In the genomic region with DNA sequence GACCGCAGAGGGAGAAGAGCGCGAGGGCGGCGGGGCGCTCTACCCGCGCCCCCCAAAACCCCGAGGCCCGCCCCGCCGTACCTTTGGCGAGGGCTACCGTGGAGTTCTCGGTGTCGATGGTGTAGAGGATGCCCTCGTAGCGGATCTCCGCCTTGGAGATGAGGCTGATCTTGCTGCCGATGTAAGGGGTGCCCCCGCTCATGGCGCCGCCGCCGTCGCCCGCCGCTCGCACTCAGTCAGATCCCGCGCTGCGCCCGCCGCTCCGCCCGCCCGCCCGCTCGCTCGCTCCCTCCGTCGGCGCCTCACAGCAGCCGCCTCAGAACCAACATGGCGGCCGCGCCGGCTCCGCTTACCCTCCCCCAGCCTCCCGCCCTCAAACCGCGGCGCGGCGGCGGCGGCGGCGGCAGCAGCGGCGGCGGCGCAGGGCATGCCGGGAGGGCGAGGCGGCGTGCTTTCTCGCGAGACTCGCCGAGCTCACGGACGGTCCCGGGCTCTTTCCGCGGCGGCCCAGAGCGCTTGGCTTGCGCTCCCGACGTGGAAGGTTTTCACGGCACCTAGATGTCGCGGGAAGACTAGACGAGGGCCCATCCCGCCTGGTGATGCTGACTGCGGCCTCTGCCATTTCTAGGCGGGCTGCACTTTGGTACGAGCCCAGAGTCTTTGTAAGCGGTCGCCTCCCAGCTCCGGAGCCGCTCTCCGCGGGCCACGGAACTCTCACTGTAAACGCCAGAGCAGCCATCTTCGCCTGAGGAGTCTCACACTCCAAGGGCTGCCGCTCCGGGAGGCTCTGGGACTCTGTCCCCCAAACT, we compare ENCODE assay signal across 8 mouse cellular contexts. TPM values are rescaled to one million over a fixed set of nuclear protein-coding genes. Genes with fewer than 3 reads are reported as not detected.
DNase-seq lines count a peak whose midpoint lies in the region; ATAC-seq and TF ChIP-seq lines count a peak whose summit lies in the region.

No protein-coding gene starts in this region.

- peak; percentile 71 for ATAC-seq in CD4-positive, CD25-positive, alpha-beta regulatory T cell, adult 4 months
- peak; percentile 92 for ATAC-seq in heart, embryonic 14.5 days (ENCODE audit: insufficient number of reproducible peaks, insufficient read depth, low FRiP score, low read depth)
- peak; percentile 91 for ATAC-seq in liver, embryonic 11.5 days (replicated peaks; ENCODE audit: low FRiP score)

- 0 out of 2 replicates have a peak, but pooled peaks cover 11% of the 10 kb centered on the region for H3K36me3 ChIP-seq in heart, embryonic 14.5 days (ENCODE audit: control insufficient read depth, insufficient read depth, low read length)
- H3K36me3 ChIP-seq in liver, embryonic 11.5 days (ENCODE audit: control insufficient read depth, insufficient read depth, low read length): no peaks in the 10 kb centered on the region
- no peaks in the 10 kb centered on the region for H3K36me3 ChIP-seq in myocyte (ENCODE audit: control insufficient read depth, insufficient read depth)

- H3K9ac ChIP-seq in heart, embryonic 14.5 days (ENCODE audit: low read length): peak overlapping the region; percentile 100
- peak overlapping the region; percentile 82 for H3K9ac ChIP-seq in liver, embryonic 11.5 days (ENCODE audit: low read depth, low read length)

- H3K27ac ChIP-seq in heart, embryonic 14.5 days (replicated peaks in 1 of 2; ENCODE audit: control insufficient read depth in 1 of 2, insufficient read depth in 1 of 2, low read depth in 2 of 2, low read length in 2 of 2): peak overlapping the region; percentile 95 to 98
- H3K27ac ChIP-seq in liver, embryonic 11.5 days (ENCODE audit: low read depth, low read length): peak overlapping the region; percentile 96

- no peaks in the 10 kb centered on the region for H3K27me3 ChIP-seq in heart, embryonic 14.5 days (ENCODE audit: control insufficient read depth, insufficient read depth, low read length)
- H3K27me3 ChIP-seq in liver, embryonic 11.5 days (replicated peaks; ENCODE audit: control insufficient read depth, insufficient read depth, low read length): no peaks in the 10 kb centered on the region
- H3K27me3 ChIP-seq in myocyte (ENCODE audit: control insufficient read depth, insufficient read depth, insufficient read length): no peaks in the 10 kb centered on the region

- peak; percentile 87 for DNase-seq in c-Kit-negative CD71-positive TER-119-positive erythroid progenitor cells, embryonic 14.5 days (ENCODE audit: low read depth, low spot score)
- DNase-seq in fibroblast of lung, adult 2 months (ENCODE audit: low read depth): peak; percentile 63
- peak; percentile 97 for DNase-seq in kidney, postnatal 10 days
- peak; percentile 89 for DNase-seq in liver, embryonic 11.5 days (ENCODE audit: low spot score)
- DNase-seq in spleen, postnatal 4 days (ENCODE audit: low spot score in 2 of 2): peak; percentile 92 to 97

- H3K79me2 ChIP-seq in myocyte (ENCODE audit: control insufficient read depth, insufficient read depth): peaks cover 57% of the 10 kb centered on the region

- peak overlapping the region; percentile 69 for H3K4me2 ChIP-seq in heart, embryonic 14.5 days (ENCODE audit: low read length)
- peak overlapping the region; percentile 91 for H3K4me2 ChIP-seq in liver, embryonic 11.5 days
- peak overlapping the region; percentile 83 for H3K4me2 ChIP-seq in myocyte (ENCODE audit: low read depth)

- H3K4me3 ChIP-seq in heart, embryonic 14.5 days (ENCODE audit: control insufficient read depth in 1 of 2, insufficient read depth in 1 of 2, low read depth in 1 of 2, low read length in 2 of 2): peak overlapping the region; percentile 72 to 93
- peak overlapping the region; percentile 67 for H3K4me3 ChIP-seq in liver, embryonic 11.5 days (ENCODE audit: low read depth, low read length)
- peak overlapping the region; percentile 78 for H3K4me3 ChIP-seq in myocyte

- H3K9me3 ChIP-seq in heart, embryonic 14.5 days (ENCODE audit: control insufficient read depth, low read length): no peaks in the 10 kb centered on the region
- no peaks in the 10 kb centered on the region for H3K9me3 ChIP-seq in liver, embryonic 11.5 days (ENCODE audit: control insufficient read depth, low read length)

- 1% methylated on average over 74 of the region's 100 CpGs for WGBS in heart, embryonic 14.5 days
- under 1% methylated on average over 97 of the region's 100 CpGs for WGBS in liver, embryonic 11.5 days

- H3ac ChIP-seq in myocyte (ENCODE audit: control insufficient read depth, insufficient read length): peak overlapping the region; percentile 88

- TF ChIP-seq POLR2A in myocyte (IDR thresholded peaks at IDR 0.05; ENCODE audit: insufficient read length, low read depth): peak; percentile 90

- H3K4me1 ChIP-seq in heart, embryonic 14.5 days (ENCODE audit: control insufficient read depth in 2 of 2, insufficient read depth in 2 of 2, low read length in 2 of 2): peaks cover 9 to 33% of the 10 kb centered on the region in 2 experiments
- peaks cover 23% of the 10 kb centered on the region for H3K4me1 ChIP-seq in liver, embryonic 11.5 days (replicated peaks; ENCODE audit: control insufficient read depth, insufficient read depth, low read length)

TF ChIP-seq in myocyte, 11 proteins besides CTCF, POLR2A, EP300 and RAD21:
- TF ChIP-seq E2F4 (IDR thresholded peaks at IDR 0.05; ENCODE audit: insufficient read depth): no peak
- TF ChIP-seq MYOG (IDR thresholded peaks at IDR 0.05; ENCODE audit: control insufficient read depth in 1 of 3, insufficient read depth in 1 of 3, insufficient read length in 2 of 3, low read depth in 2 of 3): peak in 1 of 3 experiments; percentile 33
- peak; percentile 94 for TF ChIP-seq POLR2AphosphoS2 (IDR thresholded peaks at IDR 0.05; ENCODE audit: insufficient read length, low read depth)
- no peak for TF ChIP-seq TCF12 (IDR thresholded peaks at IDR 0.05; ENCODE audit: insufficient read depth, poor library complexity, severe bottlenecking)
- TF ChIP-seq TCF3 (IDR thresholded peaks at IDR 0.05; ENCODE audit: insufficient read length, low read depth): no peak
- no peak for TF ChIP-seq MAX (IDR thresholded peaks at IDR 0.05; ENCODE audit: low read depth)
- peak; percentile 21 for TF ChIP-seq REST (IDR thresholded peaks at IDR 0.05; ENCODE audit: insufficient read depth, insufficient read length)
- peak in 1 of 3 experiments; percentile 25 for TF ChIP-seq MYOD1 (IDR thresholded peaks at IDR 0.05; ENCODE audit: control insufficient read depth in 1 of 3, insufficient read length in 2 of 3, low read depth in 2 of 3)
- TF ChIP-seq USF1 (IDR thresholded peaks at IDR 0.05; ENCODE audit: low read depth): no peak
- TF ChIP-seq SRF (IDR thresholded peaks at IDR 0.05; ENCODE audit: control insufficient read depth, insufficient read length, low read depth): no peak
- TF ChIP-seq CEBPB (IDR thresholded peaks at IDR 0.05; ENCODE audit: insufficient read depth, poor library complexity, severe bottlenecking): no peak

RNA-seq across cellular contexts. Expression of a gene that starts 3.6 kb away (rescaled TPM):
- 10 to 100 TPM; 30.7 to 49.8 TPM for polyA plus RNA-seq in CD4-positive, CD25-positive, alpha-beta regulatory T cell, adult 4 months (2017; shearing (Covaris generic))
- polyA plus RNA-seq in heart, embryonic 14.5 days (2014; fragmentation: Nextera tagmentation; extraction: Ambion mirVana): 32.4 and 40.0 TPM in 2 replicates
- polyA plus RNA-seq in liver, embryonic 11.5 days (2014; fragmentation: Nextera tagmentation; extraction: Ambion mirVana): 44.3 TPM in 2 replicates
- polyA plus RNA-seq in myocyte (2012; fragmentation: generic; extraction: Trizol): 69.3 TPM

Comparison
In these comparisons a context has a peak if more than half of its experiments do, and no peak if none do; other contexts are left out.
1. Peak in every context shown above with its lines: DNase-seq, ATAC-seq, H3K4me3 ChIP-seq and H3K27ac ChIP-seq.